Mouse (Mus musculus) erythroid progenitor cell, adult 5-6 weeks (primary cell): ENCODE data around the gene Pgls. TPM values are rescaled to one million over a fixed set of nuclear protein-coding genes. Genes with fewer than 3 reads are reported as not detected.

Experiments used
- ATAC-seq: replicated peaks from 2 replicates; pipeline ENCODE4 v1.8.0; 2016; ENCODE audit warnings: moderate number of reproducible peaks, mild to moderate bottlenecking, moderate TSS enrichment, inconsistent platforms; ENCODE audit not compliant: poor library complexity, low FRiP score, severe bottlenecking
- total RNA-seq, 2 experiments: library from RNA; stranded (forward) in 1 of 2; stranded (reverse) in 1 of 2; fragments of 150-400 nt in 1 of 2; fragments of 186-747, 209-891 nt in 1 of 2; gene quantifications; 2 replicates each; pipeline versions ENCODE4 v1.2.3 to v1.2.4; 2015 to 2017; ENCODE audit warnings: low replicate concordance in 2 of 2

Pgls gene
- total RNA-seq, 2 experiments from 2014 or later = 31.8 to 36.9 TPM

- no peak for ATAC-seq
These were observed 4.8 kb downstream of the Pgls start for GRCm38 (mm10) chr8:71596798-71597197.

DNA sequence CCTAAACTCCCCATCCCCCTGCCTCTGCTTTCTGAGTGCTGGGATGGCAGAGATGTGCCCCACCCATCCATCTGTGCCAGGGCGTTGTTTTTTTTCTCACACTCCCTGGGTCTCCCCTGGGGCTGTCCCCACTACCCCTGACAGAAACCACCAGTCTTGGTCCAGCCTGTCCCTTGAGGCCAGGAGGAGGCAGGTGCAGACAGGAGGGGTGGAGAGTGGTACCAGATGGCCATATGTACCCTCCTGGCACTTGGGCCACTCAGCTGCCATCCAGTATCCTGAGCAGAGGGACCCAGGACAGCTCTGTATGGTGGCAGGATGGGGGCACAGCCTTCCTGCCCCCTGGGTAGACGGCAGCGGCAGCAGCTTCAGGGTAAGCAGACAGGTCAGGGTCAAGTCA lies 5.5 kb downstream of the Pgls start, which contains the start of gene Fam129c:
Gene Fam129c (plus strand): TSS at position 198 of the 400 bp plus-strand sequence.
- ATAC-seq = no peak

- ATAC-seq = no peak
These were observed 6.4 kb downstream of the Pgls start for GRCm38 (mm10) chr8:71598375-71598774.

DNA sequence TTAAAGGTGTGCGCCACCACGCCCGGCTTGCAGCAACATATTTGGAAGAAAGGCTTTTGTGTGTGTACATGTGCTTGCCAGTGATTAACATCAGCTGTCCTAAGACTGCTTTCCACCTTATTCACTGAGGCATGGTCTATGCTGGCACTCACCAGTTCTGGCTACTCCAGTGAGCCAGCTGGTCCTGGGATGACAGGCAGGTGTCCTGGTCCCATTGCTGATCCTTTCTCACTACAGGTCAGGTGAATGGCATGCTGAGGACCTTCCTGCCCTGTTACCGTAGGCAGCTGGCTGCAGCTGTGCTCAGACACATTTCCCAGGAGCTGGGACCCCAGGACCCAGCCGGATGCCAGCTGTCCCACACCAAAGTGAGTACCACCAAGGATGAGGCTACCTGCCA lies 6.9 kb downstream of the Pgls start:
- ATAC-seq = no peak

- no peak for ATAC-seq
These were observed 10.1 kb downstream of the Pgls start for GRCm38 (mm10) chr8:71601939-71602665.

DNA sequence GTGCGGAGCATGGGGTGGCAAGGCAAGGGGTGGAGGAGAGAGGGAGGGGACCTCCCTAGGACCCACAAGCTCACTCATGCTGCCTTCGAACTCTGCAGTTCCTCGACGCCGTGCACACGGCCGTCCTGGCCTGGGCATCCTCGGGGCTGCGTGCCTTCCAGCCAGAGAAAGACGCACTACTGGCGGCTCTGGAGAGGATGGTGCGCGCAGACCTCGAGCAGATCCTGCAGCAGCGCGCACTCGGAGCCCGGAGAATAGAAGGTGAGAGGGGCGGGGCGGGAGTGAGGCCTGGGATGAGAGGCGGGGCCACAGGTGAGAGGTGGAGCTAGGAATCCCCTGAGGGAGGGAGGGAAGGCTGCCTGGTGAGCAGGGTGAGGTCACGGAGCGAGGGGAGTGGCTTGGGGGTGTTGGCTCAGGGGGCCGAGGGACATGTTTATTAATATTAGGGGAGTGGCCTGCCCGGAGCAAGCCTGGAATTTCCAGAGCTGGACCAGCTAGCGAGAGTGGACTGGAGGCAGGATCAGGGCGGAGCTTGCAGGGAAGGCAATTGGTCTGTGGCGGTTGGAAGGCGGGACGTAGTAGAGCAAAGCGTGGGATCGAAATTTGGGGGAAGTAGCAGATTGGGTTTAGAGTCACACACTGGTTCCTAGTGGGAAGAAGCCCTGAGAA lies 10.8 kb downstream of the Pgls start:
- ATAC-seq = no peak

GRCm38 (mm10) chr8:71604021-71604420 lies 12.0 kb downstream of the Pgls start:
- ATAC-seq = no peak

DNA sequence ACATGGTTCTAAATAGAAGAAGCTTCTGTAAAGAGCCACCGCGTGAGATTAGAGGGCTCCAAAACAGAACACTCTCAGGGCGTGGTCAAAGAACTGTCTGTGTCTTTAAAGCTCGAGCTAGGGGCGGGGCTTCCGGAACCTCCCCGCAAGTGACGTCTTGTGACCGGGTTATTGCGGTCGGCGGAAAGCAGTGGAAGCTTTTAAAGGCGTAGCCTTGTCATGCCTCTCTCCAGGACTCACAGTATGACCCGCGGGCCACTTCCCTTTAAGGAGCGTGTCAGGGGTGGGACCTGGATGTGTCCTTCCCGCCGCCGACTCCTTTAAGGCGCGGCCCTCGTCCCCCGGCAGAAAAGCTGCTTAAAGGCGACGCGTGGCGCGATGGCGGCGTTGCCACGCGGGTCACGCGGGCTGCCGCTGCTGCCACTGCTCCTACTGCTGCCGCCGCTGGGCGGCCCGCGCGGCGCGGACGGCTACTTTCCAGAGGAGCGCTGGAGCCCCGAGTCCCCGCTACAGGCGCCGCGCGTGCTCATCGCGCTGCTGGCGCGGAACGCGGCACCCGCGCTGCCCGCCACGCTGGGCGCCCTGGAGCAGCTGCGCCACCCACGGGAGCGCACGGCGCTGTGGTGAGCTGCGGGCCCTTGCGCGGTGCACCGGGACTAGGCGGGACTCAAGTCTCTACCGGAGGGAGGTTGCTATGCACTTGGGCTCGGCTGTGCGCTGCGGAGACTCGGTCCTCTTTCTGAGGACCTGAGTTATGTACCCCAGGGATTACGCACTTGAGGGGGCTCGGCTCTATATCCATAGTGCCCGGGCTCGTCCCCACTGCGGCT lies 19.1 kb downstream of the Pgls start, which contains the start of gene Colgalt1:
Gene Colgalt1 (plus strand): TSS at position 177 of the 830 bp plus-strand sequence.
- ATAC-seq = peak; percentile 99

DNA sequence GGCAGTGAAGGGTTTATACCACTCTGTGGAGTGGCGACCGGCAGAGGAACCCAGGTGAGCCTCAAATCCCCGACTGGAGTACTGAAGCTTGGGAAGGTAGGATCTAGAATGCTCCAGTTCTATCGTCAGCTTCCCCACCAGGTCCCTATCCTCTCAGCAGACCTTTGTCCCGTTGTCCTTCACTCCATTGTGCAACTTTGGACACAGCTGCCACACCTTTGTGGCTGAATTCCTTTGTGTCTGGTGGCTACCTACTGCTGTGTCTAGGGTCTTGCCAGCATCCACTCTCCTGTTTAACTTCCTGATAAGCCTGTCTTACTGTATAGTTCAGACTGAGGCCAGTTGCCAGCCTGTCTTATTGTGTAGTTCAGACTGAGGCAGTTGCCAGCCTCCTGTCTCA lies 20.2 kb downstream of the Pgls start:
- ATAC-seq = no peak

DNA sequence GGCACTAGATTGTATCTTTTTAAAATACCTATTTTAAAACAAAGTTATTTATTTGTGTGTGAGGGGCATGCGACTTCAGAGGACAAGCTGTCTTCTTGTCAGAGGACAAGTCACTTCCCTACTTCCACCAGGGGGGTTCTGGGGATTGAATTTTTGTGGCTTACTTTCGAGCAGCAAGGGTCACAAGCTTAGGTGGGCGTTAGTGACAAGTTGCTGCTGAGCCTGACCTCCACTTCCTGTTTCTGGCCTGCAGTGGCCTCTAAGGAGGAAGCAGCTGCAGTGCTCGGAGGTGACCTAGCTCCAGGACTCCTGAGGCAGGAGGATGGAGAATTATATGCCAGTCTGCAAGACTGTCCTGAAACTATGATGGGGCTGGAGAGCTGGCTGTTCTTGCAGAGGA lies 21.4 kb downstream of the Pgls start:
- ATAC-seq = no peak

- no peak for ATAC-seq
These were observed 27.8 kb downstream of the Pgls start for GRCm38 (mm10) chr8:71619786-71620185.

GRCm38 (mm10) chr8:71625088-71625487 lies 33.1 kb downstream of the Pgls start:
- ATAC-seq = no peak

GRCm38 (mm10) chr8:71626753-71627152 lies 34.8 kb downstream of the Pgls start:
- no peak for ATAC-seq

GRCm38 (mm10) chr8:71627265-71628099 lies 35.5 kb downstream of the Pgls start:
- ATAC-seq = no peak

DNA sequence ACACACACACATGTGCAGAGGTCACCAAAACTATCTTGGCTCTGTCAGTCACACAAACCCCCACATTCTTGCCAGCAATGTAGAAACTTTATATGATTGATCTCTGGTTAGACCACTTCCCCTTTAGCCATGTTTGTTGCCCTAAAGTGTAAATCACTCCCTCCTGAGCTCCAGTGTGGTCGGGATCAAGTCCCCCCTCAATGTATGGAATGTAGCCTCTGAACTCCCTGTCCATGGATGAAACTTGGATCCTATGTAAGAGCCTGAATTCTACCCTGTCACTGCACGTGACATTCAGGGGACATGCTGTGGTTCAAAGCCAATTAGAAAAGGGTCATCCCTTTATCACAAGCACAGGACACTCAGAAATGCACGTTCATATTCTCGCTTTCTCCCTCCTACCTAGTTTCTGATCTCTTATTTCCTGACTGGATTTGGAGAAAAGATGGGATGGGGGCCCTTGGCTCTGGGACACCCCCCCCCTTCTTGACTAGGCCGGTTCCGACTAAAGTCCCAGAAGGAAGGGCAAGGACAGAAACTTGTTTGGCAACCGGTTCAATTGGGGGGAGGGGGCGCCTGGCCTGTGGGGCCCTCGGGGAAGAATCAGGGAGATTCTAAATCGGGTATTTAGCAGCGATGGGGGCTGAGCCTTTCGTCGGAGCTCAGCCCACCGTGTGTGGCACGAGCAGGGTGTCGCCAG lies 36.6 kb downstream of the Pgls start:
- ATAC-seq = no peak

GRCm38 (mm10) chr8:71629096-71629697 lies 37.2 kb downstream of the Pgls start:
- ATAC-seq = peak; percentile 83

GRCm38 (mm10) chr8:71629781-71630212 lies 37.8 kb downstream of the Pgls start:
- ATAC-seq = no peak

- no peak for ATAC-seq
These were observed 38.8 kb downstream of the Pgls start for GRCm38 (mm10) chr8:71630761-71631160.

- ATAC-seq = no peak
These were observed 39.9 kb downstream of the Pgls start for GRCm38 (mm10) chr8:71631897-71632296.
